In the genomic region with DNA sequence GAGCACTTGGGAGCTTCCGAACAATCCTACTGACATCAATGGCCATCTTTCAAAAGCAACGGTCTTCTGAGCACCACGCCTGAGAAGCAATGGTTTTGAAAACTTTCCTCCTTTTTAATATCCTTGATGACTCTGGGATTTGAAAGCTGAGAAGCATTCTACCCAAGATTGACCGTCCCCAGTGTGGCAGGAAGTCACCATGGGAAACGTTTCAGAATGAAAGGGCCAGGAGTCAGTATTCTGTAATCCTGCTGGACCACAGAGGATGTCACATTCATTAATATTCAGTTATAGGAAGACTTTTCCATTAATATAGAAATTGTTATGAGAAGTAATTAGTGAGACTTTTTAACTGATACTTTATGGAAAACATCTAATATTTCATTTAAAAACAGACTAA, we compare ENCODE assay signal across 18 mouse cellular contexts.
A peak's percentile ranks its signal among the peaks of the same experiment; 100 is the strongest.
DNase-seq lines count a peak whose midpoint lies in the region; ATAC-seq and TF ChIP-seq lines count a peak whose summit lies in the region.
"Had no signal": no experiment of that assay in that cellular context is flagged by ENCODE, and none has a peak within 500 bp of the region (broad histone marks: within the 10 kb centered on the region; RNA-seq: fewer than 3 reads in every experiment).

No protein-coding gene starts in this region.

- H3K4me1 ChIP-seq in heart, embryonic 12.5 days (replicated peaks), result peaks cover 22% of the 10 kb centered on the region
- H3K4me1 ChIP-seq in kidney, postnatal 0 days (replicated peaks; ENCODE audit: insufficient read depth, low read length), result peaks cover 9% of the 10 kb centered on the region; the same call in 1 of the 2 replicates
- H3K4me1 ChIP-seq in neural tube, embryonic 13.5 days (replicated peaks), result peaks cover 16% of the 10 kb centered on the region
- H3K4me1 ChIP-seq in forebrain, embryonic 16.5 days (replicated peaks; ENCODE audit: control insufficient read depth, insufficient read depth, low read length), result peaks cover 8% of the 10 kb centered on the region; the same call in 1 of the 2 replicates

- no peak for DNase-seq in heart, postnatal 36 days
- DNase-seq in kidney, postnatal 0 days (ENCODE audit: low spot score), result no peak
- no peak for DNase-seq in kidney, postnatal 25 days
- DNase-seq in neural tube, embryonic 10.5 days (ENCODE audit: extremely low spot score, low spot score), result no peak
- DNase-seq: adrenal gland, postnatal 36 days; B cell, adult 2 months; cerebellum, postnatal 10 days; gastrocnemius, postnatal 10 days; layer of hippocampus, postnatal 36 days; left cerebral cortex, postnatal 4 days; lung, adult 18-20 months; thymus, postnatal 36 days had no signal

- ATAC-seq in heart, embryonic 12.5 days (ENCODE audit: insufficient number of reproducible peaks, low FRiP score), result no peak
- no peak for ATAC-seq in kidney, postnatal 0 days (replicated peaks; ENCODE audit: low FRiP score, low read depth)
- no peak for ATAC-seq in neural tube, embryonic 13.5 days (ENCODE audit: low read depth)
- no peak for ATAC-seq in forebrain, embryonic 16.5 days
- ATAC-seq: forebrain, embryonic 15.5 days had no signal

- no peak for TF ChIP-seq CTCF in kidney, postnatal 0 days (IDR thresholded peaks at IDR 0.05; ENCODE audit: low read depth)

- intact Hi-C loops in heart, postnatal 36 days (cut with DNase I), result loop anchor here (2.0 kb wide), 1 partner anchor 34 kb away; no protein-coding TSS in a partner anchor

- no peaks in the 10 kb centered on the region for H3K36me3 ChIP-seq in heart, embryonic 12.5 days
- H3K36me3 ChIP-seq in kidney, postnatal 0 days (ENCODE audit: insufficient read depth, low read length), result no peaks in the 10 kb centered on the region
- no peaks in the 10 kb centered on the region for H3K36me3 ChIP-seq in neural tube, embryonic 13.5 days
- no peaks in the 10 kb centered on the region for H3K36me3 ChIP-seq in forebrain, embryonic 16.5 days (ENCODE audit: control insufficient read depth, insufficient read depth)
- H3K36me3 ChIP-seq: forebrain, embryonic 15.5 days had no signal

- H3K27me3 ChIP-seq in heart, embryonic 12.5 days (replicated peaks), result no peaks in the 10 kb centered on the region
- H3K27me3 ChIP-seq in kidney, postnatal 0 days (ENCODE audit: insufficient read depth, low read length), result no peaks in the 10 kb centered on the region
- H3K27me3 ChIP-seq in neural tube, embryonic 13.5 days, result no peaks in the 10 kb centered on the region
- H3K27me3 ChIP-seq in forebrain, embryonic 16.5 days (replicated peaks; ENCODE audit: control insufficient read depth, insufficient read depth, low read length), result no peaks in the 10 kb centered on the region
- H3K27me3 ChIP-seq: forebrain, embryonic 15.5 days; Patski had no signal

- H3K4me3 ChIP-seq in heart, embryonic 12.5 days, result no peak overlapping the region
- no peak overlapping the region for H3K4me3 ChIP-seq in kidney, postnatal 0 days (replicated peaks; ENCODE audit: low read depth, low read length)
- no peak overlapping the region for H3K4me3 ChIP-seq in neural tube, embryonic 13.5 days
- no peak overlapping the region for H3K4me3 ChIP-seq in forebrain, embryonic 16.5 days (replicated peaks; ENCODE audit: low read length)
- H3K4me3 ChIP-seq: erythroblast, embryonic 14.5 days; forebrain, embryonic 15.5 days had no signal

- 0 out of 2 replicates have a peak overlapping the region, but pooled peaks have one; percentile 6 for H3K27ac ChIP-seq in heart, embryonic 12.5 days (ENCODE audit: poor library complexity, severe bottlenecking)
- peak overlapping the region; percentile 66; the same call in 1 of the 2 replicates for H3K27ac ChIP-seq in kidney, postnatal 0 days
- peak overlapping the region; percentile 28; the same call in 1 of the 2 replicates for H3K27ac ChIP-seq in neural tube, embryonic 13.5 days (replicated peaks)
- no peak overlapping the region for H3K27ac ChIP-seq in forebrain, embryonic 16.5 days (ENCODE audit: low read length)
- H3K27ac ChIP-seq: forebrain, embryonic 15.5 days had no signal

- no peaks in the 10 kb centered on the region for H3K9me3 ChIP-seq in heart, embryonic 12.5 days (replicated peaks)
- H3K9me3 ChIP-seq in kidney, postnatal 0 days (replicated peaks; ENCODE audit: low read length), result no peaks in the 10 kb centered on the region
- no peaks in the 10 kb centered on the region for H3K9me3 ChIP-seq in neural tube, embryonic 13.5 days
- H3K9me3 ChIP-seq in forebrain, embryonic 16.5 days (ENCODE audit: control insufficient read depth, low read length), result no peaks in the 10 kb centered on the region
- H3K9me3 ChIP-seq: forebrain, embryonic 15.5 days had no signal

- 70% methylated on average over 5 of the region's 5 CpGs for WGBS in heart, embryonic 12.5 days
- 31% methylated on average over 5 of the region's 5 CpGs for WGBS in kidney, postnatal 0 days
- 65% methylated on average over 5 of the region's 5 CpGs for WGBS in neural tube, embryonic 13.5 days
- 63% methylated on average over 5 of the region's 5 CpGs for WGBS in forebrain, embryonic 16.5 days

- no peak overlapping the region for H3K4me2 ChIP-seq in heart, embryonic 12.5 days
- H3K4me2 ChIP-seq in kidney, postnatal 0 days (ENCODE audit: low read length), result no peak overlapping the region
- H3K4me2 ChIP-seq in neural tube, embryonic 13.5 days, result no peak overlapping the region
- H3K4me2 ChIP-seq in forebrain, embryonic 16.5 days (ENCODE audit: low read length), result no peak overlapping the region
- H3K4me2 ChIP-seq: forebrain, embryonic 15.5 days had no signal

- H3K9ac ChIP-seq in heart, embryonic 12.5 days, result no peak overlapping the region
- no peak overlapping the region for H3K9ac ChIP-seq in kidney, postnatal 0 days (ENCODE audit: low read depth, low read length)
- no peak overlapping the region for H3K9ac ChIP-seq in neural tube, embryonic 13.5 days
- H3K9ac ChIP-seq in forebrain, embryonic 16.5 days (replicated peaks; ENCODE audit: low read depth, low read length), result no peak overlapping the region
- H3K9ac ChIP-seq: forebrain, embryonic 15.5 days had no signal
